Mouse (Mus musculus) kidney, embryonic 16.5 days (tissue): Measurements from ENCODE around the gene Rmi1. TPM values are rescaled to one million over a fixed set of nuclear protein-coding genes. Genes with fewer than 3 reads are reported as not detected.
A peak's percentile ranks its signal among the peaks of the same experiment; 100 is the strongest.
"Not testable (repeated sequence)": the region's sequence is repeated elsewhere in the genome, so short reads cannot be mapped to it uniquely, and the experiment has no call there.

Experiments
- ATAC-seq: fragments of 200-750 bp; cut with Nextera tagmentation; 2 replicates; pipeline ENCODE4 v1.8.0; 2017; ENCODE audit warnings: moderate TSS enrichment; ENCODE audit not compliant: low FRiP score, low TSS enrichment
- H3K27ac ChIP-seq: fragments of 300-500 bp; sonication (generic); 2 replicates; pipeline ENCODE4 v1.5.1; 2014; ENCODE audit warnings: low read length
- H3K27me3 ChIP-seq: fragments of 300-500 bp; sonication (generic); 2 replicates; pipeline ENCODE4 v1.6.1; 2014; ENCODE audit warnings: low read length, control low read depth, mixed read lengths; ENCODE audit not compliant: insufficient read depth
- H3K36me3 ChIP-seq: fragments of 300-500 bp; sonication (generic); 2 replicates; pipeline ENCODE4 v1.6.1; 2014; ENCODE audit warnings: low read length, control low read depth, mixed read lengths; ENCODE audit not compliant: insufficient read depth
- H3K4me1 ChIP-seq: fragments of 300-500 bp; sonication (generic); 2 replicates; pipeline ENCODE4 v1.6.1; 2014; ENCODE audit warnings: low read length, control low read depth, mixed read lengths; ENCODE audit not compliant: insufficient read depth
- H3K4me2 ChIP-seq: fragments of 300-500 bp; sonication (generic); replicated peaks from 2 replicates; pipeline ENCODE4 v1.6.1; 2014; ENCODE audit warnings: low read depth, low read length
- H3K4me3 ChIP-seq: fragments of 300-500 bp; sonication (generic); 2 replicates; pipeline ENCODE4 v1.5.1; 2014; ENCODE audit warnings: mild to moderate bottlenecking, low read length
- H3K9ac ChIP-seq: fragments of 300-500 bp; sonication (generic); replicated peaks from 2 replicates; pipeline ENCODE4 v1.6.1; 2014; ENCODE audit warnings: low read length
- H3K9me3 ChIP-seq: fragments of 300-500 bp; sonication (generic); 2 replicates; pipeline ENCODE4 v1.6.1; 2016; ENCODE audit warnings: low read length, control low read depth
- WGBS: fragments of 180-500 bp; shearing (Covaris S2); extraction: QIAGEN DNeasy Blood & Tissue Kit; methylation state at CpG from one replicate; pipeline ENCODE4 v1.1.7; 2014; 5-methylcytosine and 5-hydroxymethylcytosine counted together
- microRNA counts: library from miRNA; unstranded; fragments of <30 nt; microRNA quantifications from one replicate; lab custom pipeline; 2016
- microRNA-seq: library from miRNA; unstranded; fragments of <30 nt; microRNA quantifications from one replicate; pipeline ENCODE4, GENCODE M21; 2016
- polyA plus RNA-seq: library from polyadenylated mRNA; unstranded; fragments of >200 nt; fragmentation: Nextera tagmentation; extraction: Ambion mirVana; gene quantifications from 2 replicates; pipeline ENCODE4 v1.2.1, GENCODE M21; 2015

Gene Rmi1
- polyA plus RNA-seq, 1 experiment from 2014 or later, result 23.2 TPM

- H3K27ac ChIP-seq, result no peak overlapping the region
- peaks cover 6% of the 10 kb centered on the region for H3K4me1 ChIP-seq
- H3K27me3 ChIP-seq, result peaks cover 13% of the 10 kb centered on the region
- no peaks in the 10 kb centered on the region for H3K36me3 ChIP-seq
- H3K9me3 ChIP-seq, result no peaks in the 10 kb centered on the region
- H3K4me3 ChIP-seq, result peak overlapping the region; percentile 45
- H3K9ac ChIP-seq, result peak overlapping the region; percentile 39
- H3K4me2 ChIP-seq, result peak overlapping the region; percentile 63
- 13% methylated on average over 32 of the region's 32 CpGs for WGBS
- ATAC-seq, result peak; percentile 57; the same call in 1 of the 2 replicates
Observed at GRCm38 (mm10) chr13:58452651-58453413, 50.8 kb downstream of the Rmi1 start.

DNA sequence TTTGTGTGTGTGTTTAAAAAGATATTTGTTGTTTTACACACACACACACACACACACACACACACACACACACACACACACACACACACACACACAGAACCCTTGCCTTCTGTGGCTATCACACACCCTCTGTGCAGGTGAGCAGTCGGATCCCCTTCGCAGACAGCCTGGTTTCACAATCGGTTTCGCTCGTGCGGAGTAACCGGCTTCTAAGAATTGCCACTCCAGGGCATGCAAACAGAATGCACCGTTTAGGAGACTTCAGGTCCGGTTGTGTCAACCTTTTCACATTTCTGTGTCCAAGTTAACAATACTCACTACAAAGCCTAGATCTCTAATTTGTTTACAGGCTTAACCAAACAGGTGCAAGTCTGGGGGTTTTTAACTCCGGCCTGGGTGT is 51.5 kb downstream of the Rmi1 start:
- no peak for ATAC-seq
- Histone ChIP-seq H3K4me1 (peaks cover 6% of the 10 kb centered on the region), H3K9ac (no peak overlapping the region), H3K36me3 (no peaks in the 10 kb centered on the region), H3K4me3 (peak overlapping the region; percentile 45), H3K27me3 (peaks cover 13% of the 10 kb centered on the region), H3K27ac (no peak overlapping the region), H3K9me3 (no peaks in the 10 kb centered on the region), H3K4me2 (peak overlapping the region; percentile 63)
- WGBS, result 25% methylated on average over 10 of the region's 10 CpGs

DNA sequence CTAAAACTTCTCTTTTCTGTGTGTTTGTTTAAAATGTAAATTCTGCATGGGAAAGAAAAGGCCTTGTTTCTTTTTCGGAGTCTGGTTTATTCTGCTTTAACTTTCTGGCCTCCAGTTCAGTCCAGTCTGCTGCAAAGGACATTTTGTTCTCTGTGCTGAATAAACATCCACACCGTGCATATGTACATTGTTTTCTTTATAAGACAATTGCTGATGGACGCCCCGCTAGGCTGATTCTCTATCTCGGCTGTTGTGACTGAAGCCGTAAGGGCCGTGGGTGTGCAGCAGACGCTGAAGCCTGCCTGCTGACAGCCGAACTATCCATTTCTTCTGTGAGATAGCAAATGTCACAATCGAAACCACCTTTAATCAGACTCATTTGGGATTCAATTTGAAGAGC is 54.5 kb downstream of the Rmi1 start:
- no peak for ATAC-seq
- H3K4me1 ChIP-seq, result peaks cover 6% of the 10 kb centered on the region
- 54% methylated on average over 10 of the region's 10 CpGs for WGBS
- H3K9me3 ChIP-seq, result no peaks in the 10 kb centered on the region
- H3K4me2 ChIP-seq, result no peak overlapping the region
- H3K9ac ChIP-seq, result no peak overlapping the region
- H3K36me3 ChIP-seq, result no peaks in the 10 kb centered on the region
- peaks cover 13% of the 10 kb centered on the region for H3K27me3 ChIP-seq
- H3K4me3 ChIP-seq, result no peak overlapping the region
- no peak overlapping the region for H3K27ac ChIP-seq

- not testable (repeated sequence) for H3K9me3 ChIP-seq, H3K36me3 ChIP-seq, H3K4me1 ChIP-seq, H3K27ac ChIP-seq, H3K4me3 ChIP-seq, H3K9ac ChIP-seq, H3K4me2 ChIP-seq, H3K27me3 ChIP-seq, ATAC-seq
- 89% methylated on average over 5 of the region's 6 CpGs for WGBS
Observed at GRCm38 (mm10) chr13:58458811-58459210, 56.8 kb downstream of the Rmi1 start.

MicroRNA genes within 50 kb of the gene (microRNA counts, 519-probe panel; counts per million panel counts)
- microRNA mmu-miR-7a (lab: Ali Mortazavi, UCI), result 3,248 counts per million, percentile 75 among the panel's probes with 10 or more counts

Small RNAs within 50 kb of the gene (microRNA-seq; reads per million reads assigned to microRNA genes)
- gene Mir7-1, result 67.2 reads per million, percentile 51 among the genes with 10 or more reads in this experiment

Other genes with a start within 250 kb of the Rmi1 start
- gene Idnk, start 244.6 kb upstream of the Rmi1 start, polyA plus RNA-seq, result 38.6 and 39.9 TPM in 2 replicates
- 103 and 104 TPM in 2 replicates for gene Ubqln1, start 186.6 kb upstream of the Rmi1 start, polyA plus RNA-seq
- 22.5 and 25.8 TPM in 2 replicates for gene Gkap1, start 126.5 kb upstream of the Rmi1 start, polyA plus RNA-seq
- gene Kif27, start 43.1 kb upstream of the Rmi1 start, polyA plus RNA-seq, result 0.71 and 0.84 TPM in 2 replicates
- gene 2210016F16Rik, start 17.0 kb upstream of the Rmi1 start, polyA plus RNA-seq, result 29.3 and 31.0 TPM in 2 replicates
- 1,654 and 1,686 TPM in 2 replicates for gene Hnrnpk, start 1.1 kb downstream of the Rmi1 start, polyA plus RNA-seq
- gene Slc28a3, start 208.6 kb downstream of the Rmi1 start, polyA plus RNA-seq, result 0.08 TPM in 1 of 2 replicates, not detected in the other